7 mouse cellular contexts compared by ENCODE assay signal in the genomic region with DNA sequence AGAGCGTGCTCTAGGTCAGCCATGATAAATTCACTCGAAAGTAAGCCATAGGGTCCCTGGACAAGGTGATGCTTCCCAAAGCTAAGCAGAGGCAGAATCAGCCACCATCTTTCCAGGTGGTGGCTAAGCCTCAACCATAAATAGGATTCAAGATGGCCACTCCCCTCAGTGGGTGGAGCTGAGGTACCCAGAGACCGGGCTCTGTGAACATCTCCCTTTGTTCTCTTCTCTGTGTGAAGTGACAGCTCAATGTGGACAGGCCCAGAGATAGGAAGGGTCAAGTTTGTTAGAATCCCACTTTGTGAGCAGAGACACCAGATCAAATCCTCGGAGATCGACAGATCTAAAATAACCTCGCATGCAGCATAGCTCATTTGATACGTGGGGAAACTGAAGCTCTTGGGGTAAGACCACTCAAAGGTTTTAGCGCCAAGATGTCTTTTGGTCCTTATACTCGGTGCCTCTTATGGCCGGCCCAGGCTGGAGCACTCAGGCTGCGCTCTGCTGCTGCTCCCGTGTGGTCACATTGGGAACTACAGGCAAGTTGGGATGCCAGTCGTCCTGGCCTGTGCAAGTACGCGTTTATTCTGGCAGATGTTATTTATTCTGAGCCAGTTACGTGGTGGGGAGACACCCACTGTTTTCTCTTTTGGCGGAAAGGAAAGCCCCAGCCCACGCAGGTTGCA. TPM values are rescaled to one million over a fixed set of nuclear protein-coding genes. Genes with fewer than 3 reads are reported as not detected.
DNase-seq lines count a peak whose midpoint lies in the region; ATAC-seq and TF ChIP-seq lines count a peak whose summit lies in the region.

No protein-coding gene starts in this region.

- peaks cover 39% of the 10 kb centered on the region for H3K27me3 ChIP-seq in embryonic facial prominence, embryonic 10.5 days (replicated peaks; ENCODE audit: low read depth, poor library complexity, severe bottlenecking)
- H3K27me3 ChIP-seq in heart, adult 2 months (ENCODE audit: control insufficient read depth, insufficient read depth, low read length): peaks cover 8% of the 10 kb centered on the region; the same call in 1 of the 2 replicates
- no peaks in the 10 kb centered on the region for H3K27me3 ChIP-seq in kidney, adult 2 months (replicated peaks; ENCODE audit: control insufficient read depth, insufficient read depth, low read length)
- H3K27me3 ChIP-seq in limb, embryonic 11.5 days (ENCODE audit: control insufficient read depth, insufficient read depth, low read length): no peaks in the 10 kb centered on the region
- H3K27me3 ChIP-seq in midbrain, embryonic 15.5 days (replicated peaks): no peaks in the 10 kb centered on the region; the same call in 1 of the 2 replicates

- no peak for TF ChIP-seq POLR2A in heart, adult 2 months (IDR thresholded peaks at IDR 0.05; ENCODE audit: insufficient read depth, low read depth, low read length)
- TF ChIP-seq POLR2A in kidney, adult 2 months (IDR thresholded peaks at IDR 0.05; ENCODE audit: low read depth, low read length): no peak

- peak; percentile 90 for DNase-seq in adrenal gland, postnatal 14 days
- peak; percentile 87 for DNase-seq in embryonic facial prominence, embryonic 10.5 days (ENCODE audit: low spot score)
- DNase-seq in heart, adult 2 months: peak; percentile 83 to 93
- DNase-seq in kidney, adult 2 months: peak; percentile 85
- DNase-seq in limb, embryonic 11.5 days (ENCODE audit: low spot score): peak; percentile 92
- peak; percentile 51 to 82 for DNase-seq in spleen, adult 18-20 months

- peaks cover 26% of the 10 kb centered on the region for H3K4me1 ChIP-seq in embryonic facial prominence, embryonic 10.5 days
- no peaks in the 10 kb centered on the region for H3K4me1 ChIP-seq in heart, adult 2 months (ENCODE audit: control insufficient read depth, insufficient read depth, low read length)
- no peaks in the 10 kb centered on the region for H3K4me1 ChIP-seq in kidney, adult 2 months (ENCODE audit: control insufficient read depth, insufficient read depth, low read length)
- H3K4me1 ChIP-seq in limb, embryonic 11.5 days (ENCODE audit: control insufficient read depth, insufficient read depth, low read length): no peaks in the 10 kb centered on the region
- H3K4me1 ChIP-seq in midbrain, embryonic 15.5 days: no peaks in the 10 kb centered on the region; the same call in 1 of the 2 replicates

- intact Hi-C loops in heart, adult 2 months (cut with DNase I): loop anchor here (1.0 to 5.0 kb wide), 5 partner anchors 54 to 242 kb away; no protein-coding TSS in a partner anchor

- H3K4me2 ChIP-seq in limb, embryonic 11.5 days (ENCODE audit: low read depth, severe bottlenecking): no peak overlapping the region
- no peak overlapping the region; the same call in 1 of the 2 replicates for H3K4me2 ChIP-seq in midbrain, embryonic 15.5 days

- peak; percentile 97 for TF ChIP-seq EP300 in heart, adult 2 months (IDR thresholded peaks at IDR 0.05; ENCODE audit: insufficient read depth, low read depth, low read length)

- no peaks in the 10 kb centered on the region for H3K36me3 ChIP-seq in embryonic facial prominence, embryonic 10.5 days (replicated peaks)
- no peaks in the 10 kb centered on the region for H3K36me3 ChIP-seq in heart, adult 2 months (ENCODE audit: control insufficient read depth, insufficient read depth, low read length)
- H3K36me3 ChIP-seq in kidney, adult 2 months (ENCODE audit: control insufficient read depth, insufficient read depth, low read length): no peaks in the 10 kb centered on the region
- no peaks in the 10 kb centered on the region for H3K36me3 ChIP-seq in limb, embryonic 11.5 days (ENCODE audit: control insufficient read depth, insufficient read depth, low read length)
- no peaks in the 10 kb centered on the region for H3K36me3 ChIP-seq in midbrain, embryonic 15.5 days (replicated peaks)

- peak overlapping the region; percentile 19; the same call in 1 of the 2 replicates for H3K4me3 ChIP-seq in embryonic facial prominence, embryonic 10.5 days
- no peak overlapping the region for H3K4me3 ChIP-seq in heart, adult 2 months
- no peak overlapping the region for H3K4me3 ChIP-seq in kidney, adult 2 months (ENCODE audit: insufficient read depth, low read depth, low read length)
- no peak overlapping the region for H3K4me3 ChIP-seq in limb, embryonic 11.5 days (ENCODE audit: low read depth, low read length)
- H3K4me3 ChIP-seq in midbrain, embryonic 15.5 days: no peak overlapping the region

- 0 out of 2 replicates have a peak overlapping the region, but pooled peaks have one; percentile 30 for H3K27ac ChIP-seq in embryonic facial prominence, embryonic 10.5 days (replicated peaks)
- no peak overlapping the region for H3K27ac ChIP-seq in heart, adult 2 months
- H3K27ac ChIP-seq in kidney, adult 2 months (ENCODE audit: insufficient read depth, low read depth, low read length): no peak overlapping the region
- no peak overlapping the region for H3K27ac ChIP-seq in limb, embryonic 11.5 days (replicated peaks; ENCODE audit: low read depth, low read length)
- no peak overlapping the region for H3K27ac ChIP-seq in midbrain, embryonic 15.5 days

- 6% methylated on average over 18 of the region's 18 CpGs for WGBS in embryonic facial prominence, embryonic 10.5 days
- 6% methylated on average over 18 of the region's 18 CpGs for WGBS in heart, adult 2 months
- WGBS in kidney, adult 2 months: 8% methylated on average over 18 of the region's 18 CpGs
- 5% methylated on average over 18 of the region's 18 CpGs for WGBS in limb, embryonic 11.5 days
- WGBS in midbrain, embryonic 15.5 days: 7% methylated on average over 18 of the region's 18 CpGs

- H3K9me3 ChIP-seq in embryonic facial prominence, embryonic 10.5 days: peaks cover 14% of the 10 kb centered on the region
- no peaks in the 10 kb centered on the region; the same call in 1 of the 2 replicates for H3K9me3 ChIP-seq in limb, embryonic 11.5 days (ENCODE audit: control insufficient read depth, low read length)
- H3K9me3 ChIP-seq in midbrain, embryonic 15.5 days: no peaks in the 10 kb centered on the region

- ATAC-seq in limb, embryonic 11.5 days (ENCODE audit: insufficient number of reproducible peaks, low FRiP score, low TSS enrichment, low read depth): peak; percentile 86
- peak; percentile 87 for ATAC-seq in midbrain, embryonic 15.5 days (replicated peaks)

- H3K9ac ChIP-seq in heart, adult 2 months (ENCODE audit: low read depth, low read length): no peak overlapping the region
- peak overlapping the region; percentile 12; the same call in 1 of the 2 replicates for H3K9ac ChIP-seq in limb, embryonic 11.5 days (ENCODE audit: low read length)
- H3K9ac ChIP-seq in midbrain, embryonic 15.5 days: no peak overlapping the region

- no peaks in the 10 kb centered on the region for H3K79me2 ChIP-seq in heart, adult 2 months (replicated peaks; ENCODE audit: control insufficient read depth, insufficient read depth, low read length)

- no peak for TF ChIP-seq CTCF in heart, adult 2 months (IDR thresholded peaks at IDR 0.05)
- peak; percentile 99; the same call in 1 of the 2 replicates for TF ChIP-seq CTCF in kidney, adult 2 months (conservative IDR thresholded peaks at IDR 0.05; ENCODE audit: insufficient read depth, insufficient read length, low read depth, low read length)

RNA-seq across cellular contexts. Expression of gene Csnk1e, which starts 11.4 kb away (rescaled TPM):
- 66.7 and 85.8 TPM in 2 replicates for total RNA-seq in adrenal gland, postnatal 14 days (2021)
- 143 and 156 TPM in 2 replicates for polyA plus RNA-seq in embryonic facial prominence, embryonic 10.5 days (2016; fragmentation: Nextera tagmentation; extraction: Ambion mirVana)
- 10 to 100 TPM; 46.5 to 48.3 TPM for total RNA-seq in heart, adult 2 months (2021)
- 62.6 and 63.6 TPM in 2 replicates for polyA plus RNA-seq in heart, adult 2 months (2012; rRNA removed)
- polyA plus RNA-seq in kidney, adult 2 months (2012; rRNA removed): 31.5 and 34.9 TPM in 2 replicates
- polyA plus RNA-seq in limb, embryonic 11.5 days (2014; fragmentation: Nextera tagmentation; extraction: Ambion mirVana): 149 and 156 TPM in 2 replicates
- polyA plus RNA-seq in midbrain, embryonic 15.5 days (2015; fragmentation: Nextera tagmentation; extraction: Ambion mirVana): 284 and 297 TPM in 2 replicates

RNA-seq across cellular contexts. Expression of gene Kcnj4, which starts 38.3 kb away (rescaled TPM):
- 0.19 and 0.23 TPM in 2 replicates for total RNA-seq in adrenal gland, postnatal 14 days (2021)
- polyA plus RNA-seq in embryonic facial prominence, embryonic 10.5 days (2016; fragmentation: Nextera tagmentation; extraction: Ambion mirVana): not detected in 2 replicates
- total RNA-seq in heart, adult 2 months (2021): 1 to 10 TPM in 1 of 2 experiments, under 1 TPM in 1; 0.50 to 1.1 TPM
- 0.06 and 0.21 TPM in 2 replicates for polyA plus RNA-seq in heart, adult 2 months (2012; rRNA removed)
- polyA plus RNA-seq in kidney, adult 2 months (2012; rRNA removed): 0.05 and 0.08 TPM in 2 replicates
- polyA plus RNA-seq in limb, embryonic 11.5 days (2014; fragmentation: Nextera tagmentation; extraction: Ambion mirVana): not detected in 2 replicates
- 0.10 TPM in 1 of 2 replicates, not detected in the other for polyA plus RNA-seq in midbrain, embryonic 15.5 days (2015; fragmentation: Nextera tagmentation; extraction: Ambion mirVana)

RNA-seq across cellular contexts. Expression of gene Kdelr3, which starts 49.5 kb away (rescaled TPM):
- total RNA-seq in adrenal gland, postnatal 14 days (2021): 6.8 and 7.3 TPM in 2 replicates
- polyA plus RNA-seq in embryonic facial prominence, embryonic 10.5 days (2016; fragmentation: Nextera tagmentation; extraction: Ambion mirVana): 7.1 and 8.8 TPM in 2 replicates
- 1 to 10 TPM; 4.3 to 4.8 TPM for total RNA-seq in heart, adult 2 months (2021)
- 14.2 and 20.4 TPM in 2 replicates for polyA plus RNA-seq in heart, adult 2 months (2012; rRNA removed)
- 5.9 and 7.8 TPM in 2 replicates for polyA plus RNA-seq in kidney, adult 2 months (2012; rRNA removed)
- 11.4 and 12.8 TPM in 2 replicates for polyA plus RNA-seq in limb, embryonic 11.5 days (2014; fragmentation: Nextera tagmentation; extraction: Ambion mirVana)
- 9.0 and 11.0 TPM in 2 replicates for polyA plus RNA-seq in midbrain, embryonic 15.5 days (2015; fragmentation: Nextera tagmentation; extraction: Ambion mirVana)
